Mouse (Mus musculus) erythroblast, embryonic 14.5 days (primary cell): ENCODE data around the gene Erc2.

Experiments used
- GATA1 ChIP-seq: IDR thresholded peaks from 2 replicates; pipeline ENCODE4 v1.6.1; 2012; ENCODE audit warnings: low read length, inconsistent platforms, mixed read lengths
- TAL1 ChIP-seq: IDR thresholded peaks from 3 replicates; pipeline ENCODE4 v1.6.1; 2012; ENCODE audit warnings: low read length, inconsistent platforms, mixed read lengths

DNA sequence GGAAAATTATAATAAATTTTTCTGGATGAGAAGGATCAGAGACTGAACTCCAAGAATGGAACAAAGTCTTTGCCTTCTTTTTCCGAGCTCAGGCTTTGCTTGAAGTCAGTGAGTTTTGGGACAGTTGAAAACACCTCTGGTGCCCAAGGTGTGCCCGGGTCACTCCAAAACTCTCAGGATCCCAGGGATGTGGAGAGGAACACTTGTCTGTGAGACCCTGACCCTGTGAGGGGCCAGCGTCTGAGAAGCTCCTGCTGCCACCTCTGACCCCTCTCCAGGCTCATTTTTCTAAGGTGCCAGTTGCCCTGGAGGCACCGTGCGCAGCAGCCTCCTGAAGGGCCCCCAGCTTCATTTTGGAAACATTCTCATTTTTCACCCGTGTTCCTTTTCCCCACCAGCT is 893.1 kb downstream of the Erc2 start:
- TF ChIP-seq TAL1 (no peak), GATA1 (no peak)
